Mouse (Mus musculus) bone marrow, adult 2 months (tissue): ENCODE results near the gene Epb41l2.

ENCODE experiments used
- CTCF ChIP-seq: fragments of 200-500 bp; IDR thresholded peaks from 2 replicates; pipeline ENCODE4 v1.5.1; 2011; ENCODE audit warnings: low read length, control low read depth; ENCODE audit not compliant: control insufficient read depth, insufficient read depth
- POLR2A ChIP-seq: fragments of 200-500 bp; IDR thresholded peaks from 2 replicates; pipeline ENCODE4 v1.6.1; 2011; ENCODE audit warnings: low read depth, mild to moderate bottlenecking, control low read depth, low read length, borderline replicate concordance; ENCODE audit not compliant: control insufficient read depth

GRCm38 (mm10) chr10:25535891-25536331, 176.3 kb downstream of the Epb41l2 start, which contains the start of gene Smlr1:
- TF ChIP-seq POLR2A (no peak), CTCF (no peak)
